Mouse (Mus musculus) ZHBTc4 (cell line): Measurements from ENCODE around the gene Cebpb.

Experiments used
- DNase-seq: peaks from one replicate; pipeline ENCODE4 v3.0.0-alpha.2; 2011; ENCODE audit warnings: low read depth, low spot score

The Cebpb gene

GRCm38 (mm10) chr2:167691871-167692661 is 3.4 kb downstream of the Cebpb start:
- no peak for DNase-seq

- no peak for DNase-seq
Measured at GRCm38 (mm10) chr2:167692831-167693230, 4.1 kb downstream of the Cebpb start.

DNA sequence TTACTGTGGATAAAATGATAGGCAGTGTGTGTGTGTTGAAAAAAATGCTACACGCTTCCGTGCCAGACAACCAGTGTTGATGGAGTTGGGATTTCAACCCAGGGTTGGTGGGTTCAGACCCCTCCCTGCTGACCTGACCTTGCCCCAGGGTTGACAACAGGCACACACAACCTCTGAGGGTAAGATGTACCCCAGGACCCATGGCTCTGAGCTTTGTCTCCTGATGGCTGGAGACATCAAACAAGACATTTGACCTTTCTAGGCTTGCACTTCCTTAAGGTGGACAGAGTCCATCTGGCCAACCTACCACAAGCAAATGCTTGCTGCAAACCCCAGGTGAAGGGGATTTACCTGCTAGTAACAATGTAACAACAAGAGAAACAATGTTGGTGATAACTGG is 4.8 kb downstream of the Cebpb start:
- DNase-seq = no peak

DNA sequence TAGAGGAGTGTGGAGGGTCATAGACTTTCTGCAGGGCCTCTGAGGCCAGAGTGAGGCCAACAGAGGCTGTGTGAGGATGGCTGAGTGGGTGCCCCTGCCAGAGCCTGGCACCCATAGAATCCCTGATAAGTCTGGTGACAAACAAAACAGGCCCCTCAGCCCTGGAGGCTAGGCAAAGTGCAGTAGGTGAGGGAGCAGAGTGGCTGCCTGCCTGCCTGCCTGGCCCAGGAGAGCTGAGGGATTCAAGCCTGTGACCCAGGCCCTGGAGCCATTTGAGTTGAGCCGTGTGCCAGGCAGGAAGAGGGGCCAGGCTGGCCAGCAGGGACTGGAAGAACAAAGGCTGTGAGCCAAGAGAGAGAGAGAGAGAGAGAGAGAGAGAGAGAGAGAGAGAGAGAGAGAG is 5.5 kb downstream of the Cebpb start:
- DNase-seq = no peak

GRCm38 (mm10) chr2:167694963-167695362 is 6.2 kb downstream of the Cebpb start:
- DNase-seq = no peak

- DNase-seq = peak; percentile 59
Measured at GRCm38 (mm10) chr2:167695491-167695890, 6.8 kb downstream of the Cebpb start.

- DNase-seq = no peak
Measured at GRCm38 (mm10) chr2:167696143-167696542, 7.4 kb downstream of the Cebpb start.

- DNase-seq = no peak
Measured at GRCm38 (mm10) chr2:167697902-167698301, 9.2 kb downstream of the Cebpb start.

- no peak for DNase-seq
Measured at GRCm38 (mm10) chr2:167700018-167700417, 11.3 kb downstream of the Cebpb start.

GRCm38 (mm10) chr2:167701472-167701871 is 12.8 kb downstream of the Cebpb start:
- no peak for DNase-seq

- DNase-seq = no peak
Measured at GRCm38 (mm10) chr2:167702126-167702525, 13.4 kb downstream of the Cebpb start.

DNA sequence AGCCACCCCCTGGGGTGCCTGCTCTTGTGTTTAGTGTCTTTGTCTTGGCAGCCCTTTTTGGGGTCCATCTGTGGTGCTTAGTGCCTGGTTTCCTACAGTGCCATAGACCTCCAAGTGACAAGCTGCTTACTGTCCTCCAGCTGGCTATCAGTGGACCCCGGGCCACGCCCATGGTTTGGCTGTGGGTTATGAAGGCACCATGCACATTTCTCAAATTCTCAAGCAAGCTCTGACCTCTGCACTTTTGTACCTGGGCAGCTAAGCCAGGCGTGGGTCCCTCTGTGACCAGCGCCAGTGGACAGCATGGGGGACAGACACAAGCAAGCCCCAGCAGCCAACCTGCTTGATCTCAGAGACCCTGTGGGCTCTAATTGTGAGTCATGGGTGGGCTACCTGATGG is 15.7 kb downstream of the Cebpb start:
- DNase-seq = no peak

- DNase-seq = no peak
Measured at GRCm38 (mm10) chr2:167706183-167706939, 17.6 kb downstream of the Cebpb start.

- peak; percentile 54 for DNase-seq
Measured at GRCm38 (mm10) chr2:167708373-167708772, 19.7 kb downstream of the Cebpb start.

- DNase-seq = no peak
Measured at GRCm38 (mm10) chr2:167709969-167710368, 21.3 kb downstream of the Cebpb start.

DNA sequence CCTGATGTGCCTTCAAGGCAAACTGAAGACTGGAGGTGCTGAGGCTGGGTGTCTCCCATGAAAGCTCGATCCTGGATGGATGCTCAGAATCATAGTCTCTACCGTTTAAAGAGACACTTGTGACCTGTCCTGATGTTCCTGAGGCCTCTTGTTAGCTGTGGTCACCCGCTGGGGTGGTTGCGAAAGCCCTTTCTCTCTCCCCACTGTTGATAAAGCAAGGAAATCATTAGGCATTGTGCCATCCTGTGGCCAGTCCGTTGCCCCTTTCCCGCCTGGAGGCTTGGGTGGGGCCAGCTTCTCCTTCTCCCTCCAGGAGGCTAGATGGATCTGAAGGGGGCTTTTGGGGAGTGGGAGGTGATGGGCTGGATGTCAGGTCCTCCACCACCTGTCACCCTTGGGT is 21.9 kb downstream of the Cebpb start:
- DNase-seq = no peak

GRCm38 (mm10) chr2:167712872-167713821 is 24.4 kb downstream of the Cebpb start:
- DNase-seq = peak; percentile 83

DNA sequence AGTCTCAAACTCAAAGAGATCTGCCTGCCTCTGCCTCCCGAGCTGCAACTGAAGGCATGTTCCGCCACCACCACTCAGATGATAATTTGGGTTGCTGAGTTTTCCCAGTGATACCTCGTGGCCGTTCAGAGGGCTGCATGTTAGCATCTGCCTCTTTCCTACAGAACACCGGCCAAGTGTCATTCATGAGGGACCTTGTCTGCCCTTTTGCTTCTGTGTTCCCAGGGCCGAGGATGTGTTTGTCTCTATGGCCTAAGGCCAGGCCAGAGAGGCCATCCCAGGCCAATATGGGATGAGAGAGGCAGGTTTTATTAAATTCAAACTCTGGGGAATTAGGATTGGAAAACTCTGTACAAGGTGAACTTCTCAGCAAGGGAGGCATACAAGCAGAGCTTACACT is 25.6 kb downstream of the Cebpb start:
- no peak for DNase-seq

- no peak for DNase-seq
Measured at GRCm38 (mm10) chr2:167715008-167715407, 26.3 kb downstream of the Cebpb start.

DNA sequence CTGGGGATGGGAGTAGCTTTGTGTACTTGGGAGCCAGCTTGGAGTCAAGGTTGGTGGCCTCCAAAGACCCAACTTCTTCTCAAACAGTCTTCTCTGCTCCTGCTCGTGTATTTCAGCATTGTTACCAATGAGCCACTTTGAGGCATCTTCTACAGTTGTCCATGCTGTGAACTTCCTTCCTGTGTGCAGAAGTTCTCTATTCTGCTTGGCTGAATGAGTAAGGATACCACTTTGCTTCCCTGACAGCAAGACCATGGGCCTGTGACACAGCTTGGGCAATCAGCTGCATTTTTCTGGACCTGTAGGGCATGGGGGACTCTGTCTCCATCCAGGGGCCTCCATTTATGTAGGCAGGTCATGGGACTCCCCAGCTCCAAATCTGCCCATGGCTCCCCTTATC is 28.5 kb downstream of the Cebpb start:
- DNase-seq = no peak

DNA sequence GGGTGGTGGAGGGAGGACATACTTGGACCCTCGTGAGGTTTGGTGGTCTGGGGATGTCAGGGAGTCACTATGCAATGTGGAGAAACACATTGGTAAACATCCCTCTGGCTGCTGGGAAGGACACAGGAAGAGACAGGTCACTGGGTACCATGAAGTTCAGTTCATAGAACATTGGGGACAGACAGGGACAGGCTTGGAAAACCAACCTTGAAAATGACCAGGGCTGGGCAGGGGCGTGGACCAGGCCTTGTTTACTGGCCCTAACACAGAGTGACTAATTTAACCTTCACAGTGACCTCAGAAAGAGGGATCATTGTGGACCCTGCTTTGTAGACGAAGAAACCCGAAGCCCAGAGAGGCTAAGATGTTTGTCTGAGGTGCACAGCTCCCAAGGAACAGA is 30.8 kb downstream of the Cebpb start:
- no peak for DNase-seq
